Mouse (Mus musculus) CH12.LX (cell line): ENCODE measurements around the gene Agpat2. TPM values are rescaled to one million over a fixed set of nuclear protein-coding genes. Genes with fewer than 3 reads are reported as not detected.

Experiments
- DNase-seq: peaks from one replicate; pipeline ENCODE4 v3.0.0-alpha.2; 2013; ENCODE audit errors: extremely low read depth
- H3K27ac ChIP-seq: 2 replicates; pipeline ENCODE4 v1.5.1; 2012; ENCODE audit warnings: low read depth, mild to moderate bottlenecking, control low read depth, moderate library complexity; ENCODE audit not compliant: insufficient read depth
- H3K27me3 ChIP-seq: replicated peaks from 2 replicates; pipeline ENCODE3; 2012; ENCODE audit warnings: inconsistent platforms
- H3K36me3 ChIP-seq, 2 experiments: replicated peaks in 1 of 2; 2 replicates each; pipeline versions ENCODE3 to v1.6.1; 2012; ENCODE audit warnings: inconsistent platforms in 1 of 2, low read length in 1 of 2, mild to moderate bottlenecking in 1 of 2, mixed read lengths in 1 of 2, moderate library complexity in 1 of 2; ENCODE audit not compliant: control insufficient read depth in 1 of 2, insufficient read depth in 1 of 2
- H3K4me1 ChIP-seq, 2 experiments: 2 replicates each; pipeline ENCODE4 v1.6.1; 2012; ENCODE audit warnings: inconsistent platforms in 1 of 2, moderate library complexity in 1 of 2; ENCODE audit not compliant: insufficient read depth in 2 of 2, control insufficient read depth in 1 of 2
- H3K4me2 ChIP-seq: 2 replicates; pipeline ENCODE4 v1.6.1; 2012; ENCODE audit warnings: low read depth, mild to moderate bottlenecking, control low read depth; ENCODE audit not compliant: poor library complexity, insufficient read depth, severe bottlenecking
- H3K4me3 ChIP-seq, 3 experiments: fragments of 150-350 bp in 1 of 3; sonication (generic) in 1 of 3; replicated peaks in 1 of 3; 2 replicates each; pipeline versions ENCODE3 to v1.5.1; 2011 to 2012; ENCODE audit warnings: low read depth in 2 of 3, low read length in 2 of 3, mild to moderate bottlenecking in 2 of 3, moderate library complexity in 2 of 3, control low read depth in 1 of 3, improper control_type of control experiment in 1 of 3, inconsistent platforms in 1 of 3, mixed read lengths in 1 of 3; ENCODE audit not compliant: poor library complexity in 1 of 3
- H3K79me2 ChIP-seq: replicated peaks from 2 replicates; pipeline ENCODE4 v1.6.1; 2012; ENCODE audit warnings: mild to moderate bottlenecking, moderate library complexity; ENCODE audit not compliant: control insufficient read depth, poor library complexity, insufficient read depth, severe bottlenecking; ENCODE audit errors: extremely low read depth
- H3K9ac ChIP-seq: 2 replicates; pipeline ENCODE4 v1.6.1; 2012; ENCODE audit warnings: low read depth, mild to moderate bottlenecking, control low read depth, moderate library complexity; ENCODE audit not compliant: insufficient read depth
- H3K9me3 ChIP-seq: replicated peaks from 2 replicates; pipeline ENCODE3; 2012; ENCODE audit warnings: low read length, inconsistent platforms, mixed read lengths
- BHLHE40 ChIP-seq: IDR thresholded peaks from 2 replicates; pipeline ENCODE4 v1.6.1; 2011; ENCODE audit warnings: mild to moderate bottlenecking, low read depth, low read length, improper control_type of control experiment
- CHD1 ChIP-seq: IDR thresholded peaks from 2 replicates; pipeline ENCODE4 v1.6.1; 2012; ENCODE audit warnings: low read depth, low read length, improper control_type of control experiment, inconsistent platforms
- CHD2 ChIP-seq: IDR thresholded peaks from 2 replicates; pipeline ENCODE4 v1.6.1; 2011; ENCODE audit warnings: low read length, improper control_type of control experiment
- CTCF ChIP-seq, 2 experiments: IDR thresholded peaks in 1 of 2; conservative IDR thresholded peaks in 1 of 2; 2 replicates each; pipeline ENCODE4 v1.5.1; 2011 to 2012; ENCODE audit warnings: low read depth in 2 of 2, low read length in 2 of 2, improper control_type of control experiment in 1 of 2, inconsistent platforms in 1 of 2, mild to moderate bottlenecking in 1 of 2, moderate library complexity in 1 of 2
- EP300 ChIP-seq: IDR thresholded peaks from 2 replicates; pipeline ENCODE4 v1.6.1; 2011; ENCODE audit warnings: low read length, improper control_type of control experiment
- ETS1 ChIP-seq: conservative IDR thresholded peaks from 2 replicates; pipeline ENCODE4 v1.6.1; 2012; ENCODE audit warnings: low read depth, mild to moderate bottlenecking, inconsistent platforms, low read length, improper control_type of control experiment, moderate library complexity
- MYC ChIP-seq: IDR thresholded peaks from 2 replicates; pipeline ENCODE4 v1.6.1; 2011; ENCODE audit warnings: low read depth, mild to moderate bottlenecking, improper control_type of control experiment, low read length
- POLR2AphosphoS2 ChIP-seq: IDR thresholded peaks from 2 replicates; pipeline ENCODE4 v1.6.1; 2011; ENCODE audit warnings: low read depth, low read length, improper control_type of control experiment
- RAD21 ChIP-seq: IDR thresholded peaks from 2 replicates; pipeline ENCODE4 v1.6.1; 2011; ENCODE audit warnings: low read depth, mild to moderate bottlenecking, low read length, improper control_type of control experiment, moderate library complexity
- RCOR1 ChIP-seq: conservative IDR thresholded peaks from 2 replicates; pipeline ENCODE4 v1.6.1; 2012; ENCODE audit warnings: low read depth, mild to moderate bottlenecking, inconsistent platforms, low read length, improper control_type of control experiment
- SIN3A ChIP-seq: IDR thresholded peaks from 2 replicates; pipeline ENCODE4 v1.6.1; 2012; ENCODE audit warnings: low read length, improper control_type of control experiment, inconsistent platforms
- USF1 ChIP-seq: IDR thresholded peaks from 2 replicates; pipeline ENCODE4 v1.6.1; 2014; ENCODE audit warnings: low read depth, mild to moderate bottlenecking, inconsistent platforms, low read length, improper control_type of control experiment
- USF2 ChIP-seq: conservative IDR thresholded peaks from 2 replicates; pipeline ENCODE4 v1.6.1; 2011; ENCODE audit warnings: low read depth, low read length, improper control_type of control experiment
- ZC3H11A ChIP-seq: IDR thresholded peaks from 2 replicates; pipeline ENCODE4 v1.6.1; 2012; ENCODE audit warnings: low read depth, mild to moderate bottlenecking, inconsistent platforms, low read length, improper control_type of control experiment
- ZMIZ1 ChIP-seq: IDR thresholded peaks from 2 replicates; pipeline ENCODE4 v1.6.1; 2012; ENCODE audit warnings: low read depth, mild to moderate bottlenecking, inconsistent platforms, low read length, improper control_type of control experiment
- dilution Hi-C: fragments of 300-500 bp; cut with MboI; formaldehyde crosslinking; loops from 2 replicates; pipeline ENCODE4 v1.14.3; 2020; ENCODE audit warnings: low sequenced_read_pairs; ENCODE audit not compliant: extremely low pct_unique_long_range_greater_than_20kb, extremely low pct_ligation_motif_present
- in situ Hi-C: fragments of 300-500 bp; cut with MboI; formaldehyde crosslinking; loops from 3 replicates; pipeline ENCODE4 v1.14.3; 2019; ENCODE audit warnings: low sequenced_read_pairs, low pct_ligation_motif_present, low pct_unique_long_range_greater_than_20kb, mixed read lengths
- polyA plus RNA-seq: library from polyadenylated mRNA; unstranded; fragments of >175 nt; gene quantifications from 2 replicates; pipeline ENCODE4 v1.2.1, GENCODE M21; 2012; ENCODE audit warnings: low read depth; ENCODE audit not compliant: insufficient read length
- total RNA-seq, 2 experiments: library from RNA; depleted of rRNA; stranded (reverse); fragments of 300-350 nt in 1 of 2; fragments of >200 nt in 1 of 2; gene quantifications; 2 replicates each; pipeline ENCODE4 v1.2.3; 2012 to 2014

Gene Agpat2
- total and polyA plus RNA-seq, 3 experiments: 8.6 to 14.2 (median 9.5) TPM

GRCm38 (mm10) chr2:26610526-26610925 is 6.3 kb upstream of the Agpat2 start:
- Histone ChIP-seq H3K4me1 (peaks cover 4 to 24% of the 10 kb centered on the region in 2 experiments; a peak in 3 of 4 replicates), H3K79me2 (no peaks in the 10 kb centered on the region), H3K9me3 (no peaks in the 10 kb centered on the region), H3K4me3 (no peak overlapping the region), H3K27me3 (peaks cover 82% of the 10 kb centered on the region), H3K36me3 (no peaks in the 10 kb centered on the region), H3K4me2 (no peak overlapping the region), H3K9ac (no peak overlapping the region), H3K27ac (no peak overlapping the region)
- dilution Hi-C loops: no loop called here
- no peak for DNase-seq
- TF ChIP-seq CHD2 (no peak), BHLHE40 (no peak), ETS1 (no peak), CTCF (conservative IDR thresholded peaks at IDR 0.05 in 1 of 2, IDR thresholded peaks at IDR 0.05 in 1 of 2; ENCODE audit: low read depth in 2 of 2, low read length in 2 of 2) (no peak), RAD21 (no peak), USF2 (no peak)
- in situ Hi-C loops: no loop called here

GRCm38 (mm10) chr2:26609261-26609661 is 5.0 kb upstream of the Agpat2 start:
- Histone ChIP-seq H3K27ac (no peak overlapping the region), H3K4me3 (no peak overlapping the region), H3K36me3 (no peaks in the 10 kb centered on the region), H3K9ac (no peak overlapping the region), H3K9me3 (no peaks in the 10 kb centered on the region), H3K79me2 (no peaks in the 10 kb centered on the region), H3K27me3 (peaks cover 80% of the 10 kb centered on the region), H3K4me2 (no peak overlapping the region), H3K4me1 (peaks cover 10 to 30% of the 10 kb centered on the region in 2 experiments; a peak in 3 of 4 replicates)
- dilution Hi-C loops: no loop called here
- no peak for DNase-seq
- in situ Hi-C loops: no loop called here
- TF ChIP-seq SIN3A: no peak

GRCm38 (mm10) chr2:26608781-26609180 is 4.6 kb upstream of the Agpat2 start:
- no peak for DNase-seq
- dilution Hi-C loops: no loop called here
- H3K4me3 ChIP-seq: no peak overlapping the region

More at GRCm38 (mm10) chr2:26608781-26609180, 4.6 kb upstream of the Agpat2 start:
- Histone ChIP-seq H3K27me3 (peaks cover 82% of the 10 kb centered on the region), H3K4me2 (no peak overlapping the region)
- TF ChIP-seq RCOR1: no peak
- TF ChIP-seq MYC: no peak
- TF ChIP-seq EP300: no peak
- no peak for TF ChIP-seq USF1
- TF ChIP-seq CHD1: no peak
- TF ChIP-seq ZC3H11A: no peak
- no peak for TF ChIP-seq ZMIZ1
- no peak for TF ChIP-seq POLR2AphosphoS2
- no peak for TF ChIP-seq RAD21
- TF ChIP-seq CTCF (conservative IDR thresholded peaks at IDR 0.05 in 1 of 2, IDR thresholded peaks at IDR 0.05 in 1 of 2; ENCODE audit: low read depth in 2 of 2, low read length in 2 of 2): no peak
- no peak for TF ChIP-seq USF2
- TF ChIP-seq ETS1: no peak
- TF ChIP-seq, all 38 proteins: peak for 0
- Histone ChIP-seq H3K9ac (no peak overlapping the region), H3K36me3 (no peaks in the 10 kb centered on the region), H3K27ac (no peak overlapping the region), H3K9me3 (no peaks in the 10 kb centered on the region), H3K79me2 (no peaks in the 10 kb centered on the region), H3K4me1 (peaks cover 10 to 30% of the 10 kb centered on the region in 2 experiments; a peak in 3 of 4 replicates)
- in situ Hi-C loops: no loop called here
